Mouse (Mus musculus) heart, postnatal 0 days (tissue): ENCODE measurements around the gene Nipa1. TPM values are rescaled to one million over a fixed set of nuclear protein-coding genes. Genes with fewer than 3 reads are reported as not detected.

Experiments used
- ATAC-seq: fragments of 200-750 bp; cut with Nextera tagmentation; 2 replicates; pipeline ENCODE4 v1.8.0; 2017; ENCODE audit warnings: low read depth, moderate number of reproducible peaks, moderate library complexity; ENCODE audit not compliant: insufficient read depth
- DNase-seq: peaks from one replicate; pipeline ENCODE4 v3.0.0-alpha.2; 2016; ENCODE audit warnings: low spot score
- H3K27ac ChIP-seq: fragments of 300-500 bp; sonication (generic); 2 replicates; pipeline ENCODE4 v1.5.1; 2014; ENCODE audit warnings: low read depth, mild to moderate bottlenecking
- H3K27me3 ChIP-seq: fragments of 300-500 bp; sonication (generic); 2 replicates; pipeline ENCODE4 v1.6.1; 2014; ENCODE audit warnings: low read length, mixed read lengths; ENCODE audit not compliant: control insufficient read depth, insufficient read depth
- H3K36me3 ChIP-seq: fragments of 300-500 bp; sonication (generic); replicated peaks from 2 replicates; pipeline ENCODE4 v1.6.1; 2014; ENCODE audit warnings: low read length, mixed read lengths; ENCODE audit not compliant: control insufficient read depth, insufficient read depth
- H3K4me1 ChIP-seq: fragments of 300-500 bp; sonication (generic); 2 replicates; pipeline ENCODE4 v1.6.1; 2014; ENCODE audit warnings: antibody characterized with exemption; ENCODE audit not compliant: control insufficient read depth, insufficient read depth
- H3K4me2 ChIP-seq: fragments of 300-500 bp; sonication (generic); 2 replicates; pipeline ENCODE4 v1.6.1; 2014; ENCODE audit warnings: low read depth, mild to moderate bottlenecking, low read length, moderate library complexity
- H3K4me3 ChIP-seq: fragments of 300-500 bp; sonication (generic); 2 replicates; pipeline ENCODE4 v1.5.1; 2014; ENCODE audit warnings: low read depth, low read length
- H3K9ac ChIP-seq: fragments of 300-500 bp; sonication (generic); replicated peaks from 2 replicates; pipeline ENCODE4 v1.6.1; 2014; ENCODE audit warnings: low read depth, low read length, mixed read lengths
- H3K9me3 ChIP-seq: fragments of 300-500 bp; sonication (generic); replicated peaks from 2 replicates; pipeline ENCODE4 v1.6.1; 2016; ENCODE audit warnings: low read length; ENCODE audit not compliant: control insufficient read depth
- CTCF ChIP-seq: IDR thresholded peaks from 2 replicates; pipeline ENCODE4 v1.5.1; 2016; ENCODE audit warnings: antibody characterized with exemption, control low read depth, low read depth
- EP300 ChIP-seq: IDR thresholded peaks from 2 replicates; pipeline ENCODE4 v1.6.1; 2016; ENCODE audit warnings: antibody characterized with exemption, low read depth
- WGBS: fragments of 180-500 bp; shearing (Covaris S2); extraction: QIAGEN DNeasy Blood & Tissue Kit; methylation state at CpG from one replicate; pipeline ENCODE4 v1.1.7; 2014; 5-methylcytosine and 5-hydroxymethylcytosine counted together
- polyA plus RNA-seq: library from polyadenylated mRNA; unstranded; fragments of >200 nt; fragmentation: Nextera tagmentation; extraction: Ambion mirVana; gene quantifications from 2 replicates; pipeline ENCODE4 v1.2.1, GENCODE M21; 2015
- total RNA-seq: library from RNA; depleted of rRNA; stranded (reverse); fragments of >200 nt; gene quantifications from 2 replicates; pipeline ENCODE4 v1.2.3, GENCODE M21; 2014; ENCODE audit warnings: low replicate concordance

Gene Nipa1
- total and polyA plus RNA-seq, 2 experiments from 2014 or later, result 2.5 to 3.0 TPM

GRCm38 (mm10) chr7:56010318-56011017 lies 9.3 kb downstream of the Nipa1 start:
- Histone ChIP-seq H3K27ac (no peak overlapping the region), H3K4me2 (no peak overlapping the region), H3K4me1 (no peaks in the 10 kb centered on the region), H3K9me3 (no peaks in the 10 kb centered on the region), H3K36me3 (no peaks in the 10 kb centered on the region), H3K4me3 (no peak overlapping the region), H3K27me3 (no peaks in the 10 kb centered on the region), H3K9ac (no peak overlapping the region)
- ATAC-seq (no peak), DNase-seq (no peak)
- TF ChIP-seq EP300 (no peak), CTCF (no peak)
- WGBS, result 74% methylated on average over 4 of the region's 4 CpGs

- H3K27me3 ChIP-seq, result no peaks in the 10 kb centered on the region
- no peak overlapping the region for H3K4me2 ChIP-seq
- no peaks in the 10 kb centered on the region for H3K4me1 ChIP-seq
- TF ChIP-seq EP300 (no peak), CTCF (no peak)
- H3K9ac ChIP-seq, result no peak overlapping the region
- DNase-seq (peak; percentile 9), ATAC-seq (peak; percentile 33; the same call in 1 of the 2 replicates)
- no peaks in the 10 kb centered on the region for H3K36me3 ChIP-seq
- no peaks in the 10 kb centered on the region for H3K9me3 ChIP-seq
- H3K27ac ChIP-seq, result no peak overlapping the region
- H3K4me3 ChIP-seq, result no peak overlapping the region
- 23% methylated on average over 4 of the region's 4 CpGs for WGBS
These were observed 20.8 kb downstream of the Nipa1 start for GRCm38 (mm10) chr7:55998997-55999396.

GRCm38 (mm10) chr7:55995013-55995412 lies 24.7 kb downstream of the Nipa1 start:
- no peak for TF ChIP-seq EP300
- no peak for TF ChIP-seq CTCF
- Histone ChIP-seq H3K36me3 (no peaks in the 10 kb centered on the region), H3K9me3 (no peaks in the 10 kb centered on the region), H3K4me2 (no peak overlapping the region), H3K4me1 (no peaks in the 10 kb centered on the region), H3K27ac (no peak overlapping the region), H3K9ac (no peak overlapping the region), H3K4me3 (no peak overlapping the region), H3K27me3 (no peaks in the 10 kb centered on the region)
- WGBS, result 73% methylated on average over 4 of the region's 4 CpGs
- DNase-seq, result no peak
- ATAC-seq, result no peak

- Histone ChIP-seq H3K4me2 (no peak overlapping the region), H3K9me3 (no peaks in the 10 kb centered on the region), H3K4me1 (no peaks in the 10 kb centered on the region), H3K4me3 (no peak overlapping the region), H3K27ac (no peak overlapping the region), H3K36me3 (no peaks in the 10 kb centered on the region), H3K27me3 (no peaks in the 10 kb centered on the region), H3K9ac (no peak overlapping the region)
- DNase-seq (no peak), ATAC-seq (no peak)
- TF ChIP-seq CTCF (no peak), EP300 (no peak)
- 64% methylated on average over 7 of the region's 7 CpGs for WGBS
These were observed 27.9 kb downstream of the Nipa1 start for GRCm38 (mm10) chr7:55991858-55992257.

- Histone ChIP-seq H3K36me3 (no peaks in the 10 kb centered on the region), H3K27me3 (no peaks in the 10 kb centered on the region), H3K4me2 (no peak overlapping the region), H3K9me3 (no peaks in the 10 kb centered on the region), H3K4me3 (no peak overlapping the region), H3K9ac (no peak overlapping the region), H3K4me1 (no peaks in the 10 kb centered on the region), H3K27ac (no peak overlapping the region)
- TF ChIP-seq EP300, result no peak
- no peak for ATAC-seq
- no peak for DNase-seq
- 86% methylated on average over 3 of the region's 3 CpGs for WGBS
These were observed 28.6 kb downstream of the Nipa1 start for GRCm38 (mm10) chr7:55991129-55991528.
